Mouse (Mus musculus): ENCODE results near the gene Olfr365.

The Olfr365 gene

GRCm38 (mm10) chr2:37187898-37188297 lies at the start of gene Olfr365:
Gene Olfr365 (plus strand): TSS chr2:37188198.
- no peak for DNase-seq (ENCODE audit: low spot score)

DNA sequence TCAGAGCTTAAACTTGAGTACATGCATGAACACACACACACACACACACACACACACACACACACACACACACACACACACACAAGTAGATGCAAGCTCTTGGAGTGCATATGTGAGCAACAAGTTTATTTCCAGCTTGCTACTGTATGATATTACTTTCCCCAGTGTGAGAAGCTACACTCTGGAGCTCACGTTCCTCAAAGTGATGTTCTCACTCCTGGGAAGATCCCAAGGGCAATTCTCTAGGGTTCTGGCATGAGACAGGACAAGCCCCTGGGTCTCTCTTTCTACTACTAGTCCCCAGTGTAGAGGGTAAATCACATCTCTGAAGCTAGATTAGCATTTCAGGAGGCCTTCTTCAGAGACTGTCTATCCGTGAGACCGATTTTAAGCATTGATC lies 49.0 kb upstream of the Olfr365 start, which contains the start of gene Olfr364-ps1:
TSS of gene Olfr364-ps1 (plus strand) at position 301 of the 400 bp plus-strand sequence.
- no peak for DNase-seq (ENCODE audit: low spot score)

DNA sequence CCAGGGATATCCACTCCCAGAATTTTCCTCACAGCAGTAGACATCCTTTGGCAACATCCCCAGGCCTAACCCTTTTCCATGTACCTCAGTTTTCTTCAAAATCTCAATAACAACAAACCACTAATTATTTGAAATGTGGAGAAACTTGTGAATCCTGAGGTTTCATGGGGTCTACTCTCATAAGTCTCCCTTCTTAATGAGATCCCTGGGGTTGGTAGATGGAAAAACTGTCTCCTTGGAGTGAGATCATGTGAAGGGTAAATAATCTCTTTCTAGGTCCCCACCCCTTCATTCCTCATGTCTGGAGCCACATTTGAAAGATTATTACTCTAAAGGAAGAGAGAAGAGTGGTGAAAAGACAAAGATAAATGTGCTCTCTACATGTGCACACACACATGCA lies 23.3 kb downstream of the Olfr365 start, which contains the start of gene Olfr366:
TSS of gene Olfr366 (plus strand) at position 301 of the 400 bp plus-strand sequence.
- DNase-seq (ENCODE audit: low spot score): no peak
